Mouse (Mus musculus) urinary bladder, postnatal 10 days (tissue): ENCODE measurements around the gene Zc3hav1l.

ENCODE experiments used
- DNase-seq: peaks from one replicate; pipeline ENCODE4 v3.0.0; 2022; ENCODE audit warnings: low spot score

The Zc3hav1l gene

DNA sequence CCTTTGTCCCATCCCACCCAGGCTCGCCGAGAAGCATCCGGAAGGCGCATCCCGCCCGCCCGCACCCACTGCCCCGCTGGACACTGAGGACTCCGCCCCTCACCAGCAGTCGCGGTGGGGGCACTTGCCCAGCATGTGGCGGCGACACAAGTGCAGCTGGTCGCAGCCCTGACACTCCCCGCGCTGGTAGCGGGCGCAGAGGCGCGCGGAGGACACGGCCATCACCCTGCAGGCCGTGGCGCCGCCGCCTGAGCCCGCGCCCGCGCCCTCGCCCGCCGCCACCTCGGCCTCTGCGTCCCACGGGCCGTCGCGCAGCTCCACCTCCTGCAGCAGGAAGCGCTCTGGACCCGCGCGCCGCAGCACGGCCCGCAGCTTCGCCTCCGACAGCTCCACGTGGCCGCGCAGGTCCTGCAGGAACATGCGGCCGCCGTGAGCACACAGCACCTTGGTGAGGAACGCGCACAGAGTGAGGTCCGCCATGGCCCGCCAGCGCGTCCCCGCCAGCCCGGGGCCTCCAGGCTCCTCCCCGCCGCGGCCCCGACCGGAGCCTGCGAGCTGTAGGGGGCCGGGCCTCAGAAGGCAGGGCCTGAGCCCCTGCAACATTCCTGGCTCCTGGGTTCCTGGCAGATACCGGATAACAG, at the start of gene Zc3hav1l:
TSS of gene Zc3hav1l (minus strand) at position 499 of the 641 bp plus-strand sequence.
- DNase-seq: peak; percentile 16

DNA sequence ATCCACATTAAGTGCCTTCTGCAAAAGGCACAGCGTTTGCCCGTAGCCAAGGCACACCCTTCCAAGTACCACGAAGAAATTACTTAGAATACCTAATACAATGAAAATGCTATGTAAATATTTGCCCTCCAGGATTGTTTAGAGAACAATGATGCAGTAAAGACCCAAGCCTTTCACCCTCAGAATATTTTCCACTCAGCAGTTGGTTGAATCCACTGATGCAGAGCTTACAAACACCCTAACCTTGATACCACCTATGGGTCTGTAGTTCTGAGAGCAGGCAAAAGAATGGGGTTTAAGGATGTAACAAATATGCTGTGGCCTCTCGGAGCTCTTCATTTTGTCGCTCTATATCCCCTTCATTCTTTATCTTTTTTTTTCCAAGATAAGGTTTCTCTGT, 48.8 kb upstream of the Zc3hav1l start:
- no peak for DNase-seq

DNA sequence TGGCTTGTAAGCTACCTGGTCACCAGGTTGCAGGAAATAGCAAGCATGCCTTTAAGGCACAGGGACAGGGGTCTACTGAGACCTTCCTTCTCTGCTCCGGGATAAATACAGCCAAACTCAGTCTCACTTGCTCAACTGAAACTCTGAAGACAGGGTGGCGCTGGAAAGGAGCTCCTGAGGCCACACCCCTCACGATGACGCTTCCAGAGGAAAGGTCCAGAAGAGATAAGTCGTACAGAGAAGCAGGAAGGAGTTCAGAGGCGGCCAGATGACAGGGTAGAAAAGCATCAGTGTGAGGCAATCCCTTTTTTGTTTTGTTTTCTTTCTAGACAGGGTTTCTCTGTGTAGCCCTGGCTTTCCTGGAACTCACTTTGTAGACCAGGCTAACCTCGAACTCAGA, 46.7 kb upstream of the Zc3hav1l start:
- no peak for DNase-seq

DNA sequence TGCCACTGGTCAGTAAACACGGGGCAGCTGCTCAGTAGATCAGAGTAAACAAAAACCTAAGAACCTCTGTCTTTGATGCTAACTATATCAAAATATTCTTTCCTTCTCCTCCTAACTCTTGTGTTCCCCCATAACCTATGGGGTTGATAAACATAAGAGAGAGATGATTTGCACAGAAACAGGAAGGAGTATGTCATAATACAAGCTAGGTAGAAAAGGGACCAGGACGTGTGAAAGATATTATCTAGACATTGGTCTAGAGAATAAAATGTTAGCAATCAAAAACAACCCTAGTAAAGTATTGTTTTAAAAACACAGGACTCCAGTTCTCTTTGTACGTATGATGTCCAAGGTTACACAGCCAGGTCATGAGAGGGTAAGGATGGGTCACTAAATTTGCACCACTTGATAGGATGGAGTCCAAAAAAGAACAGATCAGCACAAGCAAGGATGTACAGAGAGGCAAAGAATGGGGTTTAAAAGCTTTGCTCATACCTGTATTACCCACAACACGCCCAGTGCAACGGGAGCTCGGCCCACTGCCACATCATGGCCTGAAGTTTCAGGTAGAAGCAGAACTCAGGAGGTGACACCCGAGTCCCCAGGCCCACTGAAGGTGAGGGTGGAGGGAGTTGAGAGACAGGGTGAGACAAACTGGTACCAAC, 45.1 kb upstream of the Zc3hav1l start:
- DNase-seq: no peak

DNA sequence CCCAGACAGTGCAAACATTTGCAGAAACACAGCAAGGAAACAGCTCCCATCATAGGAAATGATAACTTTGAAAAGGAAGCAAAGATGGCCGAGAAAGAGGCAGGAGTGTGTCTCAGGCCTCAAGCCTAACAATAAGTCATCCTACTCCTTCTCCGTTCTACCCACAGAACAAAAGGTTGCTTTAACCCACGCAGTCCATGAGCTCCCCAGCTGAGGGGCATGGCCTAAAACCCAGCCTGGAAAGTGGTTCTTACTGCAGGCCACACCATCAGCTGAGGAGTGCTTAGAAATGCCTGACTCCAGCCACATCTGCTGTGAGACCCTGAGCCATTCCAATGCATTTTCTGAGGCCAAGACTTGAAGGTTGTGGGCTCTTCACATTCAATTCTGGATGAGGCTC, 44.5 kb upstream of the Zc3hav1l start:
- DNase-seq: no peak

DNA sequence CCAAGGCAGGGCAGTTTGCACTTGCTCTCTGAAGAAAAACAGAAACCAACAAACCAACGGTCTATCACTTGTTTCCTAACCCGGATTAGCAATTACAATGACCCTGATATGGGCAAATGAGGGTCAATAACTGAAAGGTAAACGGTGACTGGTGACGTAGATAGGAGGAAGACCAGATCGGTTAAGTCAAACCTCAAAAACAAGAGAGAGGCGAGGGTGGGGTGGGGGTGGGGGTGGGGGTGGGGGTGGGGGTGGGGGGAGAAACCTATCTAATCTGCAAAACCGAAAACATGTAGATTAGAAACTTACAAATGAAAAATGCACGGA, 43.6 kb upstream of the Zc3hav1l start:
- DNase-seq: no peak

DNA sequence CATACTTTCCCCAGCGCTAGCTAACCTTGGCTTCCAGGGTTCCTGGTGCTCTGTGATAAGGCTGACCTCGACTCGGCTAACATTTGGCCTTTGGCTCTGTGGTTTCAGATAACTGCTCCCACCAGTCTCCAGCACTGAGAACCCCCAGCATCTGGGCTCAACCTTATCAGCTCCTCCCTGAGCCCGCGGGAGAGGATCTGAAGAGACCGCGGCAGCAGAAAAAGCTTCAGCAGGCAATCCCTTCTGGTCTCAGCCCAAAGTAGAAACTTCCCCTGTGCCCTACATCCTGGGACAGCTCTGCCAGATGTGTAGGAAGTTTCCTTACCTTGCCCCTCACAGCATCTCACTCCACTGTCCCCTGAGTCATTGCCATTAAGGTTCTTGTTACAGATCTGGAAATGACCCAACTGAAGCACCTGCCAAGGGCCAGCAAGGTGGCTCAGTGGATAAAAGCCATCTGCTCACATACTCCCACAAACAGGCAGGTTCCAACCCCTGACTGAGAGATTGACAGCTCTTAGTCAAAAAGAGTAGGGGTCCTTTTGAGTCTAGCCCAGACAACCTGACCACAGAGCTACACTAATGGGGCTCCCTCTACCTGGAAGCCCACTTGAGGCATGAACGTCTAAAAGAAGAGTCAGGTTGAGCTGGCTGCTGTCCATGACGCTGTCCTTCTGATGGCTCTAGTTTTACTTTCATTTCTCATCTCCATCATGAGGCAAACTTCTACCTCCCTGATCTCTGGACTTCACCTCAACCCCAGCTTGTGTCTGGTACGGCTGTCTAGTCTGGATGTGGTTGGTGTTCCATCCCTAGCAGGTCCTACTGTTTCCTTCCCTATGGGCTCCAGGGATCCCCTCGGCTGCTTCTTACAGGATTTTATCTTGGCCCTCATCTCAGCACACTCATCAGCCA, 42.9 kb upstream of the Zc3hav1l start:
- DNase-seq: no peak

DNA sequence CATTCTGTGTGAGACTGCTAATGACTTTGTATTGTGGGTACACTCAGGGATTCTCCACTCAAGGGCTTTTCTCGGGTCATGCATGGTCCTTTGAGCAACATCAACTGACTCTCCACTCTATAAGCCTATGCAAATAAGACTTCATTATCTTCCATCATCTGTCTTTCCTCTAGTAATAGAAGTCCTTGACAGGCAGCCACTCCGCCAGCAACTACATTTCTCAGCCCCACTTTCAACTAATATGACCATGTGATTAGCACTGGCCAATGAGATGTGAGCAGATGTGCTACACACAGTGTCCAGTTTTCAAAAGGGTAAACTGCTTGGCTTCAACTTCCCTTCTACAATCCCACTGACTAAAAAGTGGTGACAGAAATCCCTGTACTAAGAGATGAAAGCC, 40.0 kb upstream of the Zc3hav1l start:
- DNase-seq: no peak

DNA sequence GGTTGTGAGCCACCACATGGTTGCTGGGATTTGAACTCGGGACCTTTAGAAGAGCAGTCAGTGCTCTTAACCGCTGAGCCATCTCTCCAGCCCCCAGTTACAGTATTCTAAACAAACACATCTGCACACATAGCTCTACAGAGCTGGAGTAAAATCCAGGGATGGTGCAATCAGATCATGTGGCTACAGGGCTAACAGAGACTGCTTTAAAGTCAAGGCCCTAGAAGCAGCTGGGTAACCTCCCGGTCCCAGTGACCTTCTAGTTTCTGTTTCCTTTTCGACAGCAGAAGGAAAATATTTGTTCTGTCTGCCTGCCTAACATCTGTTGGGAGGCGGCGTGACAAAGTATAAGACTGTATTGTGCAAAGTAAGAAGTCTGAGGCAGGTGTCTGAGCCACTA, 38.9 kb upstream of the Zc3hav1l start:
- DNase-seq: no peak

DNA sequence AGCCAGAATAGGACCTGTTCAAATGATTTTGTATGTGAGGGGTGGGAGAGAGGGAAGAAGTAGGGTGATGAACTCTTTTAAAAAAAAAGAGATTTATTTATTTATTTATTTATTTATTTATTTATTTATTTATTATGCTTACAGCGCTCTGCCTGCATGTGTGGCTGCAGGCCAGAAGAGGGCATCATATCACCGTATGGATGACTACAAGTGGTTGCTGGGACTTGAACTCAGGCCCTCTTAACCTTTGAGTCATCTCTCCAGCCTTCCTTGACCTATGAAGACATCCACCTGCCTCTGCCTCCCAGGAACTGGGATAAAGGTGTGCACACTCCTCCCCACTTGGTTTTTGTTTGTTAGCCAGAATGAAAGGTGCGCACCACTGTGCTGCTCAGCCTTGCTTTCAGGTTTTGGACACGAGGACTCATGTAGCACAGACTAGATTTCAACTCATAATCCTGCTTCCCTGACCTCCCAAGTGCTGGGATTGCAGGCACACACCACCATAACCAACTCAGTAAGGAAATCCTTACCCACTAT, 38.2 kb upstream of the Zc3hav1l start:
- DNase-seq: no peak

DNA sequence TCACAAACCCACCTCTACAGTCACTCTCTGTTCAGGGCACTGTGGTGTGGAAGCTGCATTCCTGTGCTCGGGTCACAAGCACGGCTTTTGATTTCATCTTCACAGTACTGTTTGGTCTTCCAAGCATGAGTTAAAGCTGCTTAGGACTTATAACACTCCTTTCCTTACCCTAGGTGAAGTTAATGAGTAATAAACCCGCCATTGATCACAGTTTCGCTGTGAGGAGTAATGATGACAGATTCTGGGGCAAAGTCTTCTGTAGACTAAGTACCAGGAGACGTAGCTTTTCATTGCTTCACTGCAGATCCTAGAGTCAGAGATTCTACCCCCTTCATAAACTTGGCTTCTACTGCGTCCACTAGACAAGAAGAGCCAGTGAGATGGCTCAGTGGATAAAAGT, 36.2 kb upstream of the Zc3hav1l start:
- no peak for DNase-seq

DNA sequence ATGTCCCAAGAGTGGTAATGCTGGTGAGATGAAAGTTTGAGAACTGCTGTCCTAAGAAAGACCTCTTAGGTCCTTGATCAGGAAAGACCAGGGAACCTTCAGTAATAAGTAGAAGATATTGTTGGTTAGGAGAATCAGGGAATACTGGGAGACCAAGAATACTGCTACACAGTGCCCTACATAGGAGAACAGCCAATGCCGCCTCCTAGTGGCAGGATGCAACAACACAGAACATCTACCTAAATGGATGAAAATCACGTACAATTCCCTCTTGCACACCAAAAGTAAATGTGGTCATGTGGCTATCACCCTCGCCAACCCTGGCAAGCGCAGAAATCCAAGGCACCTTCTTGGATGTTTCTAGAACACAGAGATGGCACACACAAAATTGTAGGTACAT, 27.5 kb upstream of the Zc3hav1l start:
- DNase-seq: no peak

DNA sequence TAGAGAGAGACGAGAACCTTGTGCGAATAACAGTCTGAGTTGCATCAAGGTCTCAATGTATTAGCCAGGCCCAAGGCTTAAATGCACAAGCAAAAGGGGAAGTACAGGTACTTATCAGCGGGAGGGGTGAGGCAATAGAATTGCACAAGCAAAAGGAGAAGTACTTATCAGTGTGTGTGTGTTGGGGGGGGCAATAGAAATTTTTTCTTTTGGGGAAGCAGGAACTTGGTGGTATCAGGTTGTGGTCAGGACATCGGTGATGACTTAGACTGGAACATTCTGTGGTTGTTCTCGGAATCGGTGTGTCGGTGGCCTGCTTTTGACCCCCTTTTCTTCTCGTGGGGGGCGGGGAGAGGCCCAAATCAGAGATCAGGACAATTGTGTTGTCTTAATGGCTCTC, 21.6 kb upstream of the Zc3hav1l start:
- no peak for DNase-seq

DNA sequence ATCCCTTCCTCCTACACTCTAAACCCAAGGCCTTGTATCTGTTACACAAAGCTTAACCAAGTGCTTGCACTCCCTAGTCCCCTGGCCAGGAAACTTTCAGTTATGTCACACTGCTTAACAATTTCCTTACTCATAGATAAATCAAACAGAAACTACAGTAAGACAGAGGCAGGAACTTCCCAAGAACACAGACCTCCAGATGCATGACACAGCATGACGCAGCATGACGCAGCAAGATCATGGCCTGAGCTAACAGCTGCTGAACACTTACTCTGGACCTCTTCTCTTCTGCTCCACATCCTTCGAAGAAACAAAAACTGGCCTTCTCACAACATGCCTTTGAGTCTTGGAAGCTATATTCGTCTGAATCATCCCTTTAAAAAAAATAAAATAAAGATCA, 17.0 kb upstream of the Zc3hav1l start:
- DNase-seq: no peak

DNA sequence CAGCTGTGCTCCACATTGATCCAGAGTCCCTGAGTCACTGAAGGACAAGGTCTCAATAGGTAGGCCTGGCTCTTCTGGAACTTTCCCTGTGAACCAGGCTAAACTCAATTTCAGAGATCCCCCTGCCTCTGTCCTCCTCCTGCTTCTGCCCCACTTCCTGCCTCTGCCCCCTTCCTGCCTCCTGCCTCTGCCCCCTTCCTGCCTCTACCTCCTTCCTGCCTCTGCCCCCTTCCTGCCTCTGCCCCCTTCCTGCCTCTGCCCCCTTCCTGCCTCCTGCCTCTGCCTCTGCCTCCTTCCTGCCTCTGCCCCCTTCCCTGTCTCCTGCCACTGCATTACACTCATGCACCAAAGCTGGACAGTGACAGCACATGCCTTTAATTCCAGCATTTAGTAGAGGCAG, 10.7 kb upstream of the Zc3hav1l start:
- no peak for DNase-seq

DNA sequence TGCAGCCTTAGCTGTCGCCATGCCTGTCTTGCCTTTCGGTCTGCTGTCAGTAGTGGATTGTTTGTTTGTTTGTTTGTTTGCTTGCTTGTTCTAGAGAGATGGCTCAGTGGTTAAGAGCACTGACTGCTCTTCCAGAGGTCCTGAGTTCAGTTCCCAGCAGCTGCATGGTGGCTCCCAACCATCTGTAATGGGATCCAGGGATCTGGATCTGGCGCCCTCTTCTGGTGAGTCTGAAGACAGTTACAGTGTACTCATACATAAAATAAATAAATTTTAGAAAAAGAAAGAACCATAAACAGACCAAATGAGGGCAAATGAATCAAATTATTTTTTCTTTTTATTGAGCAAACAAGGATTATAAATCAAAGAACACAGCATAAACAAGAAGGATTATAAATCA, 5.9 kb upstream of the Zc3hav1l start:
- no peak for DNase-seq

DNA sequence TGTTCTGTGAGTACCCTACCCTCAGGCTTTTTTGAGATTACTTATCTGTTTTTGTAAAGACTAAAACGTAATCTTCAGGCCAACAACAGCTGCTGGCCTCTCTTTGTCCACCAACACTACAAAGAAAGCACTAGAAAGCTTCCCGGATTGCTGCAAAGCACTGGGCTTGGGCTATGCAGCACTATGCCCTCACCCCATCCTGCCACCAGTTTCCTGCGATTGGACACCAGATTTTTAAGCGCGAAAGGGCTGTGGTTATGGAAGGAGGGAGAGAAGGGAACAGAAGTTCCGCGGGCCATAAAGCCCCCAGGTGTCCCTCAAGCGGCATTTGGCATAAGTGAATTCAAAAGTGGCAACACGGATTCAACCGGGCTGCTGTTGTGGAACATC, 818 bp downstream of the Zc3hav1l start:
- no peak for DNase-seq

DNA sequence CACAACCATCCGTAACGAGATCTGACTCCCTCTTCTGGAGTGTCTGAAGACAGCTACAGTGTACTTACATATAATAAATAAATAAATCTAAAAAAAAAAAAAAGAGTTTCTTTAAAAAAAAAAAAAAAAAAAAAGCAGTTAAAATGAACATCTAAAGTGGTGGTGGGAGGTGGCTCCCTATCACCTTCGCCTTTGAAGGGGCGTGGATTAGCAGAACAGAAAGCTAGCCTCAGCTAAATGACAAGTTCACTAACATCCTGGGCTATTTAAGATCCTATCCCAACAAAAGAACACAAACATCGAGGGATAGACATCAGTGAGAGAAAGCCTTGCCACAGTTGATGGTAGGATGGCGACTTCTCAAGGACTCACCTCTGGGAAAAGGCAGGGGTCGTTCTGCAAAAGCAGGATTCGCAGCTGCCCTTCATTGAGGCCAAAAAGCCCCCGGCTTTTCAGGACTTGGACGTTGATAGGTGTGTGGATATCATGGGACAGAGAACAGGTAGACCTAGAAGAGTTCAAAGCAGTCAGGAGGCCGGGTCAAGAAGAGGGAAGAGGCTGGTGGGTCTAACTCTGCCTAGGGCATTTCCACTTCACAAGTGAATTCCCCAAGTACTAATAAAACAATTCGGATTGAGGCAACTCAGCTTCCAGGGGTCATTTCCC, 1.3 kb downstream of the Zc3hav1l start:
- no peak for DNase-seq

DNA sequence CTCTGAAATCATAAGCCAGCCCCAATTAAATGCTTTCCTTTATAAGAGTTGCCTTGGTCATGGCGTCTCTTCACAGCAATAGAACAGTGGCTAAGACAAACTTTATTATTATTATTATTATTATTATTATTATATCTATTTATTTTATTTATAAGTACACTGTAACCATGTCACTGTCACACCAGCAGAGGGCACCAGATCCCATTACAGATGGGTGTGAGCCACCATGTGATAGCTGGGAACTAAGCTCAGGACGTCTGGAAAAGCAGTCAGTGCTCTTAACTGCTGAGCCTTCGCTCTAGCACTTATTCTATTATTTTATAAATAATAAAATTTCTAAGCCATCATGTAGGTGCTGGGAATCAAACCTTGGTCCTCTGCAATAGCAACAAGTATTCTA, 5.4 kb downstream of the Zc3hav1l start:
- no peak for DNase-seq

DNA sequence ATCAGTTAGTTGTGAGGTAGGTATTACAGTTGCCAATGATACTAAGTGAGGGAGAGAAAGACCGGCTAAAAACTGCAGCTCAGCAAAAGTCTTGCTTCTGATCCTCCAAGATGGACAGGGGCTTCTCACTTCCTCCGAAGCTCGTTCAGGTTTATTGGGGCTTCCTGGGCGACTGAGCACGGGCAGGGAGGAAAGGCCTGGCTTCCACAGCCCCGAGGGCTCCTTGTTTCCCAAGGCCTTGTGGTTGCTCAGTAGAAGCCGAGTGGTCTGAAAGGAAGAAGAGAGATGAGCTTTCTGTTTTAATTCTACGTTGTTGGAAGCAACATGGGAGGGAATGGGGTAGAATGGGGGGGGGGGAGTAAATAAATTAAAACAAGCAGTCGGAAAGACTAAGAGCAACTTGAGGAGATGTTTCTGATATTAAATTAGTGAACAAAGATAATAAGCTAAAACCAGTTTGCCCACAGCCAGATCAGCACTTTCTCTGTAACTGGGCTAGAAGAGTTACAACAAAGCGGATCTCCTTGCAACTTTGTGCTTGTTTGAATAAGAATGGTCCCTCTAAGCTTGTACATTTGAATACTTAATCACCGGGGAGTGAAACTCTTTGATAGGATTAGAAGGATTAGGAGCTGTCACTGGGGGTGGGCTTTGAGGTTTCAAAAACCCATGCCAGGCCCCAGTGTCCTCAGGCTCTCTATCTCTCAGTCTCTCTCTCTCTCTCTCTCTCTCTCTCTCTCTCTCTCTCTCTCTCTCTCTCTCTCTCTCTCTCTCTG, 6.0 kb downstream of the Zc3hav1l start:
- no peak for DNase-seq

DNA sequence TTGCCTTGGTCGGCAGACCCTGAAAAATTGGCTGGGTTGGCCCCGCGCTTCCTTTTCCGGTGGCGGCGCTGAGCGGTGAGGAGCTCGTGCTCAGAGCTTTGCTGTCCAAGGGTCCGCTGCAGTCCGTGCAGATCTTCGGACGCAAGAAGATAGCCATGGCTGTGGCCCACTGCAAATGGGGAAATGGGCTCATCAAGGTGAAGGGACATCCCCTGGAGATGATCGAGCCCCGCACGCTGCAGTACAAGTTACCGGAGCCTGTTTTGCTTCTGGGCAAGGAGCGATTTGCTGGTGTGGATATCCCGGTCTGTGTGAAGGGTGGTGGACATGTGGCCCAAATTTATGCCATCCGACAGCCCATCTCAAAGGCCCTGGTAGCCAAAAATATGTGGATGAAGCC, 14.6 kb downstream of the Zc3hav1l start:
- DNase-seq: no peak

DNA sequence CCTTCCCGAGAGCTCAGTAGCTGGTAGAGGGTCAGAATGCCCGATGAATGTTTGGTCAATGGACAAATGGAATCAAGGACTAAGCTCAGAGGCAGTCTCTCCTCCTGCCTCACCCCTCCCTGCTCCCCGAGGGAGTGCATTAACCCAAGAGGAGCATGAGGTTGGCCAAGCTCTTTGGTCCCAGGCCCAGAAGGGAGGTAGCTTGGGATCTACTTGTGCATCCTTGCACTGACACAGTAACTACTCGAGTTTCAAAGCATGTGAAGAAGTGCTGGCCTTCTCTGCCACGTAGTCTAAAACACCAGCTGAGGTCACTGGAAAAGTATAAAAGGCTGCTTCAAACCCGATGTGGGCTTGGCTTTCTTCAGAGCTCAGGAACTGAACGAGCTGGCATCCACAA, 34.6 kb downstream of the Zc3hav1l start:
- DNase-seq: no peak
